Mouse (Mus musculus): ENCODE measurements around the gene Nol7.

Nol7 gene

DNA sequence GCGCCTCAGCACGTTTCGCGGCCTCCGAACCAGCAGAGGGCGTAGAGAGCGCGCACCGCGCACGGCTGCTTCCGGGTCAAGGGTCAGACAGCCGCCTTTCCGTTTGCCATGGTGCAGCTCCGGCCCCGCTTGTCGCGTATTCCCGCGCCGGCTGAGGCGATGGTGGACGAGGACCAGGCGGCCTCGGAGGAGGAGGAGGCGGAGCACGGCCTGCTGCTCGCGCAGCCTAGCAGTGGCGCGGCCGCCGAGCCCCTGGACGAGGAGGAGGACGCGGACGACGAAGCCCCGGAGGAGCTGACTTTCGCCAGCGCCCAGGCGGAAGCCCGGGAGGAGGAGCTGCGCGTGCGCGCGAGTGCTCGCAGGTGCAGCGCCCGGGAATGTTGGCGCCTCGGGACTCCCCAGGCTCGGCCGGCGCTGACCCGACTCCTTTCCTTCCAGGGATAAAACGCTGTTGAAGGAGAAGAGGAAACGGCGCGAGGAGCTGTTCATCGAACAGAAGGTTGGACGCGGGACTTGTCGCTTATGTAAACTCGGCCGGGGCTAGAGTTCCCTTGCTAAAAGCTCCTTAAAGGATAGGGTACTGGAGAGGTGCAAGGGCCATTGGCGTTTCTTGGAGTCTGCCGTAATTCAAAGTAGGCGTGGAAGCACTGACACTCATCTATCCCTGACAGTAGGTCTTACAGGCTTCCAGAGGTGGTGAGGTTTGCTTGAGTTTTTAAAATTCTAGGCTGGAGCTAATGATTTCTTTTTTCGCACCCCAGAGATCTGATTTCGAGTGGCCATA, at the start of gene Nol7:
Nol7 (plus strand) TSS at position 94 of the 784 bp plus-strand sequence.
- DNase-seq, result peak; percentile 96

DNA sequence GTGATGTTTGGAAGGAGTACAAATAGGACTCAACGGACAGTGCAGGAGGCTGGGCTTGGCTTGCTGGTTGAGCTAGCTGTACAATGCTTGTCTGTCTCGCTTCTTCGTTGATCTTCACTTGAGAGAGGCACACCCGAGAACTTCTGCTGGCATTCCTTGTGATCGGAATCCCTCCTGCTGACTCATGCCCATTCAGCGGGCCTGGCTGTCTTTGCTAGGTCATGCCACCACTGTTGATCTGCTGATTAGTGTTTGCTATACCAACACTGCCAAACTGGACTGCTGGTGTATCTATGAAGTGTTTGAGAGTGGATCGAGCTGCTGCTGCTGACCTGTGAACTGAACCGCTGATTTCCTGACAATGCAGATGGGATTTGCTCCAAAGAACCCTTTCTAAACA, 48.8 kb upstream of the Nol7 start:
- DNase-seq, result no peak

DNA sequence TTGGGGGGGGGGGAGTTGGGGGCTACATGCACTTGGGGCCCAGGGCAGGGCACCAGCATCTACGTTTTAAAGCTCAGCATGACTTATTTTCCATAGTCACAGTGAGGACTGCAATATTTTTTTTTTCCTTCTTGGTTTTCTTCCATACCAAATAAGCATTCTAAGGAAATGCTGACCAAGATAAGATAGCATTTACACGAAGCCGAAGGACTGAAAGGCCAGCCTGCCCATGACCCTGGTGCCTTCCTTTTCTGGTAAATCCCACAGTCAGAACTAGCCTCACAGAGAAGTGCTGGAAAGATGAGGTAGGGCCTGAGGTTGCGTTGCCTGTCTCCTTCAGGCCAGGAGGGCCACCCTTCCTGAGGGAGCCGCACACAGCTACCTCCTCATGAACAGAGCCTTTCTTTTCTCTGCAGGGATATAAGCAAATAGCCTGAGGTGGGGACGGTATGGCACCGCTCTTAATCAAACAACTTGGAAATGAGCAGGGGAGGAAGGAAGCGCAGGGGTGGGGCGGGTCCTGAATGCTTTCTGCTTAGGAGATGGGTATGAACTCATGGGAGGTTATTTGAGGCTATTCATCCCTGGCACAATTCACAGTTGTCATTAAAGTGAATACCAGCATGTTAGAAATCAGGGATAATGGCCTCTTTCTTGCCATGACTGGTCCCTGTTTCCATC, 47.6 kb upstream of the Nol7 start:
- DNase-seq, result no peak

DNA sequence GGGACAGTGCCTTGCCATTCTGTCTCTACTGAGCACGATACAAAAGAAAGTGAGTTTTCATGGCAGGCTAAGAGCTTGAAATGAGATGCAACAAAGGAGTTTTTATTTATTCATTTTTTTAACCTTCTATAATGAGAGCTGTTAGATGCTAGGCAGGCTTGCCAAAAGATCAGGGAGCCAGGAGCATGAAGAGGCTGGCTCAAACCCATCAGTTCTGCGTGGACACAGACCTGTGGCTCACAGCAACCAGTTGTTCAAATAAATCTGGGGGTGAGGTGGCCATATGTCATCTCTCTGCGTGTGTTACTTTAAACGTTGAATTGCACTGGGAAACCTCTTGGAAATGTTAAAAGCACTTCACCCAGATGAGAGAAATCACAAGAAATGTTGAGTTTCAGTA, 44.8 kb upstream of the Nol7 start:
- no peak for DNase-seq

DNA sequence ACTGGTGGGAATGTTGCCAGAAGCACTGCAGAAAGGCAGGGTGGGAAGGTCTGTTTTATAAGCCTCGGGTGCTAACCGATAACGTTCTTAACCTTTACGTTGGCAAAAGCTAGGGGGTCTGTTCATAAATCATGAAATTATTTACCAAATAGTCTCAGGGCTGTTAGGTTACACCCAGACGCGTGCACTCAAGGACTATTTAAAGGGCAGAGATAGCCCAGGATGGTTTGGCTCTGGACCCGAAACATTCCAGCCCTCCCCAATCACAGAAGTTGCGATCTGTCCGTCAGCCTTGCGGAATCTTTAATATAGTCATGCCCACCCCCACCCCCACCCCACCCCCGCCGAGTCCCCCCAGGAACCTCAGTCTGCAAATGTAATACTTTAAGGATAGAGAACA, 43.8 kb upstream of the Nol7 start:
- DNase-seq, result no peak

DNA sequence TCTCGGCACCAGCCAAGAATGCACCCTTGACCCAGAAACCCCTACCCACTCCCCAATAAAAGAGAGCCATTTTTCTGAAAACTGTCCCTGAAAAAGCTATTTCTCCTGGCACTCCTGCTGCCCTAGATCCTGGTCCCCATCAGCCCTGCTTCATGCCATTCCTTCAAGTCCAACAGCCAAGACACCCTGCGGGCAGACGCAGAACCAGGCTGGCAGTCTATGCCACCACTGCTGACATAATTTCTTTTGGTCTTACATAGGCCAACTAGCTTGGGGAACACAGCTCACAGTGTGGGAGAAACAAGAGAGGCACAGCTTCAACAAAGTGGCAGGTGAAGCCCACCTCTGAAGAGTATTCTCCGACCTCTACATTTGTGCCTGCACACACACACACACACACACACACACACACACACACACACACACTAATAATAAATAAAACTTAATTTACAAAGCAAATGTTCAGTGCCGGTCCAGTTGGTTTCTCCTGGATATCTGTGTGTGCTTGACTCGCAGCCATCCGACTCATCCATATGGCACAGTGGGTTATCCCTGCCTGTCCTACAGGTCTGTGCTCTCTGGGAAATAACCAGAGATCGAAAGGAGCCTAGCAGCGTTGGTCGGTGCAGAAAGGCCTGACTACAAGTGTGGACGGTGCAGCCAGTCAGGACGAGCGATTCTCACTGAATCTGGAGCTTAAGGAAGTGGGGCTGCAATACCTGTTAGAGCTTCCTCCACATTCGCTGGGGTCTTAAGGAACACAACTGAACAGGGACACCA, 41.7 kb upstream of the Nol7 start:
- no peak for DNase-seq

DNA sequence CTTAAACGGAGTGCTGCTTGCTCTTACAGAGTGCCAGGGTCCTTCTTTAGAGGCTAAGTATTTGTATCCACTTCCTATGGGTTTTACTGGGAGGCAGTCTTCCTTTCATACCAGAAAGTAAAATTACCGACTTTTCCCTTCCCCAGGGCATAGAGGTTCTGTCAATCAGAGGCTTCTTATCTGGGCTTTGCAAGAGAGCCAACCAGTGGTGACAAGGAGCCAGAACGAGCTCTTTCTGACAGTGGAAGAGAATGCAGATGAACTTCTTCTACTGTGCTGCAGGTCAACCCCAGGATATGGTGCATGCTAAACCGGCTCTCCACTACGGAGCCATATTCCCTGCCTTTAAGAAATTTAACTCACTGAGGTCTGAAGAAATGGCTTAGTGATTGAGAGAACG, 37.7 kb upstream of the Nol7 start:
- DNase-seq, result no peak

DNA sequence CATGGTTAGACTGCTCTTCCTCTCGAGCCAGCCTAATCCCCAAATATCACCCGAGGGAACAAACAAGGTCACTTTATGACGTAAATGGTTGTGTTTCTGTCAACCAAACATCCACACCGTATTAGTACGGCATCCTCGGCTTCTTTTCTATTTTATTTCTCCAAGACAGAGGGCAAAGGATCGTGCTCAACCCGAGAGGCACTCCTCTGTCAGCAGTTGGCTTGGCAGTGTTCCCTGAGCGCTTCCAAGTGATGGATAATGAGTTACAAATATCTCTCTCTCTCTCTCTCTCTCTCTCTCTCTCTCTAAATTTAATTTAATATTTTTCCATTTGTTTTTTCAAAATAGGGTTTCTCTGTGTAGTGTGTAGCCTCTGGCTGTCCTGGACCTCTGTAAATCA, 35.8 kb upstream of the Nol7 start:
- no peak for DNase-seq

DNA sequence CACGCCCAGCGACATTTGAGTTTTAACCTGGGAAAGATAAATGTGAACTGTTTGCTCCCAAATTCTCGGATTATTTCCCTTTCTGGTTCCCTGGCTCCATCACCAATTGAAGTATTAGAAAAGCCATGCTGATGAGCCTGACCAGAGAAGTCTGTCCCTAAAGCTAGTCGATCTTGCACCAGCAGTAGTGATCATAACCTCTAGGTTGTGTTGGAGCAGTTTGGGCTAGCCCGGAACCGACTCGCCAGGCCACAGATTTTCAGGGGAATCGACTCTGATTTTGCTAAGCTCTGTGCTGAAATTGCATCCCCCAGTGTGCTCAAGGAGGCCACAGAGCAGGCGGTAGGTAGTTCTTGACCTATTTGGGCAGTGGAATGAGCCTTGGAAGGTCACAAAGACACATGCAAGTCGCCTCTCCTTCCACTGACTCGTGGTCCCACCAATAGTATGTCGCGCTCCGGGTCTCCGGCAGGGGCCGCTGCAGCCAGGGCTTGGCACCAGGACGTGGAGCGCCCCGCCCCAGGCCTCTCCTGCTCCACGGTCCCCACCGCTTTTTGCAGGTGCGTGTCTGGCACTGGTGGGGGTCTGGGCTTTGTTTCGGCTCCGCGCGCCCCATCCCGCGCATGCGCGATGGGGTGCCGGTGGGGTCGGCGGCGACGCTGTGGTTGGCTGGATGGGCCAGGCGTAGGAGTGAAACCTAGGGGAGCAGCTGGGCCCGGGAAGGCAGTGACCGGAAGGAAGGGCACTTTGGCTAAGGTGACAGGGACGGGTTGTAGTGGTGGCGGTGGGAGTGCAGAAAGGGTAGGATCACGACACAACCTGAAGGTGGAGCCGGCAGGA, 33.0 kb upstream of the Nol7 start, which contains the start of gene Sirt5:
Sirt5 (plus strand) TSS at position 512 of the 840 bp plus-strand sequence.
- peak; percentile 86 for DNase-seq

DNA sequence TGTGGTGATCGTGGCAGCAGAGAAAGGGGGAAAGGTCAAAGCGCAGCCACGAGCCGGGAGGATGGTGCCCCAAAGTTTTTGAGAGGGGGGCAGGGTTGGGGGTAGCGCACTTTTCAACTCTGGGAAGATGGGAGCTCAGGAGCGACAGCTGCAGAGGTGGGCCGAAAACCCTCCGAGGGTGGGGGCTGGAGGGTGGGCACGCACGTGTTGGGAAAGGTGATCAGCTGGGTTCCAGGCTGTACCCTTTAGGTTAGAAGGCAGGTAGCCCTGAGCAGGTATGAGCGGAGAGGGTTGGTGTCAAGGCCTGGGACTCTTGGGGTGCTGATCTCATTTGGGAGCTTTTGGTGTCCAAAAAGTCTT, 32.4 kb upstream of the Nol7 start:
- no peak for DNase-seq

DNA sequence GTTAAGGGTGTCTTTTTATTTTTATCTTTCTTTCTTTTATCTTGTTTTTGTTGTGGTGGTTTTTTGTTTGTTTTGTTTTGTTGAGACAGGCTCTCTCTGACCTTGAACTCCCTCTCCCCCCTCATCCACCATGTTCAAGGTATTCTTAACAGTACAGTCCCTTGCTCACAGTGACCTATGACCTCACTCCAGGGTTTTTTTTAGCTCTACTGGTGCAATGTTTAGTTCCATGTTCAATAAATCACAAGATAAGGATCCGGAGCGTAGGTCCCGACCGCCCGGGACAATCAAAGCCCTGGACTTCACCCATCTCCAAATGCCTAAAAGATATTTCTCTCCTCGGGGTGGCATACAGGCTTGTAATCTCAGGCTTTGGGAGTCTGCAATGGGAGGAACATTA, 28.1 kb upstream of the Nol7 start:
- DNase-seq, result no peak

DNA sequence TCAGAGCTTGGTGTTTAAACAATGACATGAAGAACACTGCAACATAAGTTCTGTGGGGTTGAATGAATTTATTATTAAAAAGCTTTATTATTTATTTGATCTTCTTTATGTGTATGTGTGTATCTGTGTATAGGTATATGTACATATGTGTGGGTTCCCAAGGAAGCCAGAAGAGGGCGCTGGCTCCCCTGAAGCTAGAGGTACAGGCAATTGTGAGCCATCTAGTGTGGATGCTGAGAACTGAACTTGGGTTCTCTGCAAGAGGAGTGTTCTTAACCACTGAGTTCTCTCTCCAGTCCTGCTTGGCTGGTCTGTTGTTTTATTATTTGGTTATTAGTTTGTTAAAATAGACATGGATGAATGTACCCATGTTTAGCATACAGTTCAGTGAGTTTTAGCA, 25.3 kb upstream of the Nol7 start:
- no peak for DNase-seq

DNA sequence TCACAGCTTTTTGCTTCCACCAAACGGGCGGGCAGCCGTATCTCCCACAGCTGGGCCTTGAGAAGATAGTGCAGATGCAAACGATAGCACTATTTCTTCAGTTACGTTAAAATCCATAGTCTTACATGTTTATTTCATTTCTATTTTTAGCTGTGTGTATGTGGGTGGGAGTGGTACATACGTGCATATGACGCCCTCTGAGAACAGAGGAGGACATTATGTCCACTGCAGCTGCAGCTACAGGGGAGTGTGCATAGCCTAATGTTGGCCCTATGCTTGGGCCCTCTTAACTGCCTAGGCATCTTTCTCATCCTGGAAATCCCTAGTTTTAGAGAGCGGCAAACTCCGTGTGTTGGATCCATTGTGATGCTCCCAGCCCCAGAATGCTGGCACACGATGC, 24.0 kb upstream of the Nol7 start:
- DNase-seq, result no peak

DNA sequence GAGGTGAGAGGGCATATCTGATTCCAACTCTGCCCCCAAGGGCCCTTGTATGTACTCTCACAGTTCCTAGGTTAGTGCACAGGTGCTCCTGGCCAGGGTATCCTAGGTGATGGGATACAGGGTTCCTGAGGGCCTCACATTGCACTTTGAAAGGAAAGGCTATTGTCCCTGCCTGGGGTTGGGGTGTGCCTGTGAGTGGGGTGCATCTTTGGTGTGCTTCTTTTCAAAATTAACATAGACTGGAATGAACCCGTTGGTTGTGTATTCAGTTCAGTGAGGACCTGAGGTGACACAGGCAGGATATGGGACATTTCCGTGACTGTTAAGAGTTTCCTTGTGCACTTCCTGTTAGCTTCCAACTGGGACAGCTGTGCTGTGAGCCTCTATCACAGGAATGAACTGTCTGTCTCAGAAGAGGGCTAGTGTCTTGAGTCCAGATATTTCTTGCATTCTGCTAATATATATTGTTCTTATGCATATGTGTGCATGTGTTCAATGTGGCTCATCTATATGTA, 23.2 kb upstream of the Nol7 start:
- no peak for DNase-seq

DNA sequence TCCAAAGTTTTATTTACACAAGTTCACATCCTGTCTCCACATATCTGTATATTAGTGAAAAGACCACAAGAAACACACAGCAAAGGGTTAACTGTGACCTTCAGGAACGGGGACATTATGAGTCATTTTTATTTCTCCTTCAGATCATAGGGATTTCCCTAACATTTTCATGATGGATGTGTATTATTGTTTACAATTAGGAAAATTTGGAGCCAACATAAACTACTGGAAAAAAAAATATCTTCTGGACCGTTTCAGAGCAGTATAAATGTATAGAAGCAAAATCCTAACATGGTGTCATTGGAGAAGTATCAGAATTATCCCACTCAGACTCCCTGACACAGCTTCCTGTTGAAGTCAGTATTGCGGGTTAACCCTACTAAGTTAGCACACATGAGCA, 18.2 kb upstream of the Nol7 start:
- DNase-seq, result no peak

DNA sequence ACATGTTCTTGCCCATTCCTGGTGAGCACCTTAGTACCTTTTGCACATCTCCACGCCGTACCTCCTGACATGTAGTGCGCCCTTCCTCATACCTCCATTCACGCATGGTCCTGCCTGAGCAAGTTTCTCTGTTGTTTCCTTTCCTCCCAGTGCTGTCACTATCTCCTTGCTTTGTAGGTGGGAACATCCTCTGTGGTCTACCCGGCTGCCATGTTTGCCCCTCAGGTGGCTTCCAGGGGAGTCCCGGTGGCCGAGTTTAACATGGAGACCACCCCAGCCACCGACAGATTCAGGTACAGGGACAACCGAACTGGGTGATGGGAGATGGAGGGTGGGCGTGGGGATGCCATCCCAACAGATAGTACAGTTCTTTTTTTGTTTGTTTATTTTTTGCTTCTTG, 12.9 kb upstream of the Nol7 start:
- DNase-seq, result no peak

DNA sequence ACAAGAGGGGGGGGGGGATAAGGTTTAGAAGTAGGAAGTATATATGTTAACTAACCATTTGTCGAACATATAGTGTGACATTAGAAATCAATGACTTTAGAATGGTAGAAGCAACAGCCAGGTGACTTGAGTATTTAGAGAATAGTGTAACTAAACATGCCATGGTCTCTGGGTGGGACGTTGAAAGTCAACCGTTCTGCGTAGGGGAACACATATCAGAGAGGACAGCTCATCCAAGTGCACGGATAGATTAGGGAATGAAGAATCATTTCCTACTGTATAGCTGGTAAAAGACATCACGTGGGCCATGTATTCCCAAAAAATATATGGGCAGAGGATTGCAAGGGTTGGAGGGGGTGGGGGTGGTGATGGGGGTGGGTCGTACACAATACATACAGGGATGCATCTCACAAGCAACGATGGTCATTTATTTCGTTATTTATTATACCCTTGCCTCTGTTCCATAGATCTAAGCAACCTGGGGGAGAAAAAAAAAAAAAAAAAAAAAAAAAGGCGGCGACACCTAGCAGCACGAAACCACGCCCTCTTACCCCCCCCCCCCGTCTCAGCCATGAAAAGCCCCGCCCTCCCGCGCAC, 392 bp upstream of the Nol7 start:
- no peak for DNase-seq

DNA sequence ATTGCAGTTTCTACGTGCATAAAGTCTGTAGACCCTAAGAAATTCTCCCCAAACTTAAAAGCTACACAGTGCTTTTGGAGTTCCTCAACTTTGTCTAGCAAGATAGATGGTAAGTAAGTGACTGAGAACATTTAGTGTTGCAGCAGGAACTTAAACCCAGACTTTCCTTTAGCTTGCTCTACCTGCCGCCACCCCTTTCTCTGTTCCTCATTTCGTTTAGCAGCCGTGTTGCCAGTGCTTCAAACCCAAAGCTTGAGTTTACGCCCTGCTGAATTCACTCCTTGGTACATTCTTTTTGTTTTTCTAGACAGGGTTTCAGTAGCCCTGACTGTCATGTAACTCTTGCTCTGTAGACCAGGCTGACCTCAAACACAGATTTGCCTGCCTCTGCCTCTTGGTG, 1.4 kb downstream of the Nol7 start:
- DNase-seq, result no peak

DNA sequence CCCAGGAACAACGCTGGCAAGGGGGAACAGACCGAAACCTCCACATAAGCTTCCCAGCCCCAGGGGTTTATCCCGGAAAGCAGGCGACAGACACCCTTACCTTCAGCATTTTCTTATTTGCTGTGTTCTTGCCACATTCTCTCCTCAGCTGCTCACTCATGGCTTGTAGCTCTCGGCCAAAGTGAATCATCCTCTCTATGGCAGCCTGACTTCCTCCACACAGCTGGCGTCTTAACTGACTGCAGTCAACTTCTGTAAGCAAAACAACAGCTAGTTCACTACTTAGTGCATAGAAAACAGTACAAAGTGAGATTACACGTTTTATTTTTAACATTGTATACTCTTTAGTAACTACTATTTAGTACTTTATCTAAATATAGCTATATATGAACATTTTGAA, 14.1 kb downstream of the Nol7 start:
- peak; percentile 31 for DNase-seq

DNA sequence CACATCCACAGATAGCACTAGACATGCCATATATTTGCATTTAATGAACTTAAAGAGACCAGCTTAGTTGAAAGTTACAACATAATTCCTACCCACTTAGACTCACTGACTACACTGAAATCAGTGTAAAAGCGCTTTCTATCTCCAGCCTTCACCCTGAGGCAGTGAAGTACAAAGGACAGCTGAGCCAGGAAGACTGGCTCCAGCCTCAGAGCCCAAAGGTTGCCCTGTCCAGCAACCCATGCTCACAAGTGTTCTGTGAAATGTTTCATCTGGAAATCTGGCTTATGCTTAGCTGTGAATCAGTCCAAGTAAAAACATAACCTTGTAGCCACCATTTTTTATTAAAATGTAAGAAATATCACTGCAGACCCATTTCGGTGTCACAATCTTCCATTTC, 15.4 kb downstream of the Nol7 start:
- DNase-seq, result no peak

DNA sequence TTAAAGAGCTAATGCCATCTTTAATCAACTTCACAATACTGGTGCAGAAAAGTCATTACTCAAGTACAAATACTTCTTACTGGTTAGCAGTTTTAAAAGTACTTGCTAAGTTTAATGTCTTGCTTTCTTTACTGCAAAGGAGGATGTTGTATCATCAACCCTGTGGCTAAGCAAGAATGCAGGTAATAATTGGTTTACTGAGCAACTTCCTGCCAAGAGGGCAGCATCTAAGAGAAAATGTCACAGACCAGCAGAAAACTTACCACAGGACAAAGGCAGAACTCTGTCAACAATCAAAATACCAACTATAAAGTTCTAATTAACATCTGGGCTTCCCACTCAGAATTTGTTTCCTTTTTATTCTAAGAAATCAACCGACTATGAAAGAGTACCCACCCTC, 17.1 kb downstream of the Nol7 start:
- no peak for DNase-seq

DNA sequence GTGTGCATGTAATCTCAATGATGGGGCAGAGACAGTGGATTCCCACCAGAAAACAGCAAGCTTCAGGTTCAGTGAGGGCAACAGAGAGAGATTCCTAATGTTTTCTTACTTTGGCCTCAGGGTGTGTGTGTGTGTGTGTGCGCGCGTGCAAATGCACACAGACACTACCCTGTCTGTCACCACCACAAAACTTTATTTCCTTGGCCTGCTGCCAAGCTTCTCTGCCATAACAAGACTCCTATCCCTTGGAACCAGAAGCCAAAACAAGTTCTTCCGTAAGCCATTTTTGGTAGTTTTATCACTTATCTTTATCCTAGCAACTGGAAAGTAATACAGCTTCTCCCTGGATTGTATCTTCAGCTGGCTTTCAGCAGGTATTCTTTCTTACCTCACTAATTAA, 30.2 kb downstream of the Nol7 start:
- DNase-seq, result no peak

All from right cerebral cortex, adult 18-20 months (tissue).